Mouse (Mus musculus) hindbrain, embryonic 10.5 days (tissue): ENCODE measurements around the gene Cela3a. TPM values are rescaled to one million over a fixed set of nuclear protein-coding genes. Genes with fewer than 3 reads are reported as not detected.
"Not testable (repeated sequence)": the region's sequence is repeated elsewhere in the genome, so short reads cannot be mapped to it uniquely, and the experiment has no call there.

Experiments used
- DNase-seq: peaks from one replicate; pipeline ENCODE4 v3.0.0-alpha.2; 2017; ENCODE audit warnings: low spot score
- H3K27ac ChIP-seq: fragments of 300-500 bp; sonication (generic); 2 replicates; pipeline ENCODE4 v1.5.1; 2016; ENCODE audit warnings: mild to moderate bottlenecking, moderate library complexity
- H3K27me3 ChIP-seq: fragments of 300-500 bp; sonication (generic); 2 replicates; pipeline ENCODE4 v1.6.1; 2016; ENCODE audit warnings: mild to moderate bottlenecking; ENCODE audit not compliant: poor library complexity, insufficient read depth, severe bottlenecking
- H3K36me3 ChIP-seq: fragments of 300-500 bp; sonication (generic); 2 replicates; pipeline ENCODE4 v1.6.1; 2016; ENCODE audit warnings: mild to moderate bottlenecking, moderate library complexity
- H3K4me1 ChIP-seq: fragments of 300-500 bp; sonication (generic); replicated peaks from 2 replicates; pipeline ENCODE4 v1.6.1; 2016; ENCODE audit warnings: mild to moderate bottlenecking
- H3K4me3 ChIP-seq: fragments of 300-500 bp; sonication (generic); 2 replicates; pipeline ENCODE4 v1.5.1; 2016; ENCODE audit warnings: mild to moderate bottlenecking, moderate library complexity
- H3K9me3 ChIP-seq: fragments of 300-500 bp; sonication (generic); 2 replicates; pipeline ENCODE4 v1.6.1; 2016; ENCODE audit warnings: mild to moderate bottlenecking, moderate library complexity
- WGBS: fragments of 180-500 bp; shearing (Covaris S2); methylation state at CpG from one replicate; pipeline ENCODE4 v1.1.7; 2016; 5-methylcytosine and 5-hydroxymethylcytosine counted together
- polyA plus RNA-seq: library from polyadenylated mRNA; unstranded; fragments of >200 nt; fragmentation: Nextera tagmentation; extraction: Ambion mirVana; gene quantifications from 2 replicates; pipeline ENCODE4 v1.2.1, GENCODE M21; 2016

Gene Cela3a
- polyA plus RNA-seq, 1 experiment from 2014 or later = not detected

DNA sequence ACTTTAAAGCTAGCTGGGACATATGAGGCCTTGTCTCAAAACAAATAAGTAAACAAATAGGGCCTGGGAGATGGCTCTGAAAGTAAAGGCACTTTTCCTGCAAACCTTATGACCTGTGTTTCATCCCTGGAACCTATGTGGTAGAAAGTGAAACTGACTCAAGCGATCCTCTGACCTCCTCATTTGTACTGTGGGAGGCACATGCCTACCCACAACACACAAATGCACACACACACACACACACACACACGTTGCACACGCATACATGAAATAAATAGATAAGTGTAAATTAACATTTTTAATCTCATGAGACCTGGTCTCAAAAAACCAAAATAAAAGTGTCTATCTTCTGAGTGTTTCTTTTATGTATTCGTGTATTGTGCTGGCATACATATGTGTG is 36.3 kb upstream of the Cela3a start:
- H3K27ac ChIP-seq = no peak overlapping the region
- WGBS = 87% methylated on average over 4 of the region's 4 CpGs
- H3K36me3 ChIP-seq = no peaks in the 10 kb centered on the region
- H3K9me3 ChIP-seq = no peaks in the 10 kb centered on the region
- peaks cover 9% of the 10 kb centered on the region for H3K4me1 ChIP-seq
- DNase-seq = no peak
- H3K27me3 ChIP-seq = no peaks in the 10 kb centered on the region
- H3K4me3 ChIP-seq = no peak overlapping the region

DNA sequence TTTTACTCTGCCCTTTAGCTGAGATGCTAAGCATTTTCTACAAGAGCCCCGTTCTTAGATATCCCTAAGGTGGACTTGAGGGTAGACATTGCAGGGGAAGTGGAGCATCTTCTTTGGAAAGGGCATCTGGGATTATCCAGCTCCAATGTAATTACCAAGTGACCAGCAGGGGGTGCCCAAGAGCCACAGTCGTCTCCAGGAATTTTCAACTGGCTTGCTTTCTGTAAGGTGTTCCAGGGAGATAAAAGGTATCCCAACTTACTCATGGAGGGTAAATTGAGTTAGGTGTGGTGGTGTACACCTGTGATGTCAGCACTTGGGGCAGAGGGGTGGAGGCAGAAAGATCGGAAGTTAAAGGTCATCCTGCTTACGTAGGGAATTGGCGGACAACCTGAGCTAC is 34.0 kb upstream of the Cela3a start:
- DNase-seq = peak; percentile 74
- no peaks in the 10 kb centered on the region for H3K27me3 ChIP-seq
- no peak overlapping the region for H3K27ac ChIP-seq
- 26% methylated on average over 5 of the region's 5 CpGs for WGBS
- no peaks in the 10 kb centered on the region for H3K36me3 ChIP-seq
- no peak overlapping the region for H3K4me3 ChIP-seq
- no peaks in the 10 kb centered on the region for H3K9me3 ChIP-seq
- peaks cover 6% of the 10 kb centered on the region for H3K4me1 ChIP-seq

DNA sequence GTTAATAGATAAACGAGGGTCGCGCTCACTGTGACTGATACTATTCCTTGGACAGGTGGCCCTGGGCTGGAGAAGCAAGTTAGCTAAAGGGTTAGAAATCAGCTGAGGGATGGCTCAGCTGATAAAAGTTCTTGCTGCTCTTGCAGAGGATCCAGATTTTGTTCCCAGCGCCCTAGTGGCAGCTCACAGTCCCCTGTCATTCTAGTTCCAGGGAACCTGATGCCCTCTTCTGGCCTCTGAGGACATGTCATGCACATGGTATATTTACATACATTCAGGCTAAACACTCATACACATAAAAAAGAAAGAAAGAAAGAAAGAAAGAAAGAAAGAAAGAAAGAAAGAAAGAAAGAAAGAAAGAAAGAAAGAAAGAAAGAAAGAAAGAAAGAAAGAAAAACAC is 31.7 kb upstream of the Cela3a start:
- no peaks in the 10 kb centered on the region for H3K4me1 ChIP-seq
- no peak overlapping the region for H3K27ac ChIP-seq
- no peaks in the 10 kb centered on the region for H3K36me3 ChIP-seq
- no peak for DNase-seq
- no peaks in the 10 kb centered on the region for H3K9me3 ChIP-seq
- no peaks in the 10 kb centered on the region for H3K27me3 ChIP-seq
- H3K4me3 ChIP-seq = no peak overlapping the region
- WGBS = 81% methylated on average over 4 of the region's 4 CpGs

DNA sequence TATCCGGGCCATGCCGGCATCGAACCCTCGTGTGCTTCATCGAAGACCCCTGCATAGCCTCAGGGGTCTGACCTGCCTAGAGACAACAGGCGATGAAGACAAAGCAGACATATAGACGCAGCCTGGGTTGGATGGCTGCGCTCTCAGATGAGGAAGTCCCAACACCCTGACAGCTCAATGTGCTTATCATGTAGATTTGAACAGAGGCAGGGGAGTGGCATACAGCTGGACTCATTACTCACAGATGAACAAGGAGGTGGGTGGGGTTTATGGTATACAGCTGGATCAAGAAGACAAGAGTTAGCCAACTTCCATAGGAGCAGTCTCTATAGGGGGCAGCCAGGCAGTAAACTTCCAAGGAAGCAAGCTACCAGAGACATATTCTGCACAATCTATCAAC is 29.3 kb upstream of the Cela3a start:
- Histone ChIP-seq H3K27ac (no peak overlapping the region), H3K27me3 (no peaks in the 10 kb centered on the region), H3K4me1 (no peaks in the 10 kb centered on the region), H3K4me3 (no peak overlapping the region), H3K9me3 (no peaks in the 10 kb centered on the region), H3K36me3 (no peaks in the 10 kb centered on the region)
- DNase-seq = no peak
- 89% methylated on average over 8 of the region's 8 CpGs for WGBS

DNA sequence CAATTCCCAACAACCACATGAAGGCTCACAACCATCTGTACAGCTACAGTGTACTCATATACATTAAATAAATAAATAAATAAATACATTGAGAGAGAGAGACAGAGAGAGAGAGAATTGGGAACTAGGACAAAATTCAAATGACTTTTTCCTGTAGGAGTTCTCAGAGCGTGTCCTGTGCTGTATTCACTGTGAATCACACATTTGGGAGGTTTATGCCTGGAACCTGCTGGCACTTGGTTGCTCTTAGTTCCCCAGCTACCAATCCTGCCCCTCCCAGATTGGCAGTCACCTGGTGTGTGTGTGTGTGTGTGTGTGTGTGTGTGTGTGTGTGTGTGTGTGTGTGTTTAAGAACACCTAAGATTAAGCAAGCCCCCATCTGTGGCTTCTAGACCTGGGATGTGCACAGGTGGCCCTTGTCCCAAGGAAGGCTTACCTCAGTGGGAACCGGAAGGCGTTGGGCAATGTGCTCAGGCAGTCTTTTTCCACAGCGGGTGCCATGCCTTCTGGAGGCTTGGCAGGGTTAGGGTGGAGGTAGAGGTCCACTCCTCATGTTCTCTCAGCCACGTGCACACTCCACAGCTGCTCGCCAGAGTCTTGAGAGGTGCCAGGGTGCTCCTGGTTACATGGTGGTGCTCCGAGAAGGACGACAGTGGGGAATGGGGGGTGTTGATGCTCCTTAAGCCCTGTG is 27.5 kb upstream of the Cela3a start:
- DNase-seq = no peak
- Histone ChIP-seq H3K9me3 (no peaks in the 10 kb centered on the region), H3K4me3 (no peak overlapping the region), H3K36me3 (no peaks in the 10 kb centered on the region), H3K4me1 (no peaks in the 10 kb centered on the region), H3K27me3 (no peaks in the 10 kb centered on the region), H3K27ac (no peak overlapping the region)
- WGBS = 89% methylated on average over 8 of the region's 8 CpGs

DNA sequence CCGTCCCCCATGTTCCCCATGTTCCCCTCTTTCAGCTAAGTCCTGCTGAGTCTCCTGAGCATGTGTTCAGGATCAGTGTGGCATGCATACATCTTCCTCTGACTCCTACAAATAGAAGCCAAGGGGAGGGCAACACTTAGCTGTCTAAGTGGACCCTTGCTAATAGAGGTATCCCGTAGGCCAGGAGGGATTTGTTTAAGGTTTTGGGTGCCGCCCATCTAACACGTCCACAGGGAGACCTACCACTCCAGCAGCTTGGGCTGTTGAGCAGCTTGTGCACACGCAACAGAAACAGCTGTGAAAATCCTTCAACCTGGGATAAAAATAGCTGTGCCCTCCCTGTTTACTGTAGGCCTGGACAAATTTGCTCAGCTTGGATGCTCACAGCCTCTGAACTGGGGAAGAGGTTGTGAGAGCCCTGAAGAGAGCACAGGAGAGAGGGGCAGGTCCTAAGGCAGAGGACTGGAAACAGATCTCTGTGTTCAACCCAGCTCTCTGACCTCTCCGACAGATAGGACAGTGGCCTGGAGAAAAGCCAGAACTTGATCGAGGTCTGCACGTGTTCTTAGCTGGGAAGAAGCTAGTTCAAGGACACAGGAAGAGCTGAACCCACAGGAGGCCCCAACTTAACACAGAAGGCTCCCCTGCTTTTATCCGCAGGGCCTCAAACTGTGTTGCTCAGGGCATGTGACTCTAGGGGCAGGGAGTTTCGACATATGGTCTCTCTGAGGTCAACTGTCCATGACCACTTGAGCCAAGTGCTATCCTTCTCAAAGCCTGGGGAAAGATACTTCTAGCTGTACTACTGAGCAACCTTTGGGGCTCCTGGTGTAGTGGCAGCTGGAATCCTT is 23.3 kb upstream of the Cela3a start:
- H3K9me3 ChIP-seq, H3K4me3 ChIP-seq, DNase-seq, H3K27me3 ChIP-seq, H3K36me3 ChIP-seq, H3K4me1 ChIP-seq, H3K27ac ChIP-seq: not testable (repeated sequence)
- WGBS = 83% methylated on average over 10 of the region's 10 CpGs

DNA sequence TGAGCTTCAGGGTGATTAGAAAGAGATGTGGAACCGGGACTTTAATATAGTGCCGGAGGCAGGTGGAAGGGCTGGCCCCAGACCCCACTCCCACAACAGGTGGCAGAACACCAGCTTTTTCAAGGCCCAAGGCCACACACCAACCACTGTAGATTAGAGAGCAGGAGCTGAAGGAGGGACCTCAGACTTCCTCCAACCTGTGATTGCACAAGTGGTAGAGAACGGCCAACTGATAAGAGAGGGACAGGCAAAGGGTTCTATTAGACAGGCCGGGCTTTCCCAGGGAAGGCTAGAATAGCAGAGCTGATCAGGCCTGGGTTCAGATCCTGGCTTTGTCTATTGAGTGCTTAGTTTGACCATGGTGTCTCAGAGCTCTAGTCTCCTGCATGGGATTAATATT is 20.9 kb upstream of the Cela3a start, which contains the start of gene Cela3b:
Gene Cela3b, minus strand, starts transcription at position 39 of the 400 bp plus-strand sequence.
- H3K27ac ChIP-seq = no peak within 1 kb of the TSS
- H3K27me3 ChIP-seq = no peaks in the 10 kb centered on the region
- H3K36me3 ChIP-seq = no peaks in the 10 kb centered on the region
- no peaks in the 10 kb centered on the region for H3K9me3 ChIP-seq
- H3K4me1 ChIP-seq = no peaks in the 10 kb centered on the region
- WGBS = 94% methylated on average over 4 of the region's 4 CpGs
- no peak for DNase-seq
- H3K4me3 ChIP-seq = no peak within 1 kb of the TSS

DNA sequence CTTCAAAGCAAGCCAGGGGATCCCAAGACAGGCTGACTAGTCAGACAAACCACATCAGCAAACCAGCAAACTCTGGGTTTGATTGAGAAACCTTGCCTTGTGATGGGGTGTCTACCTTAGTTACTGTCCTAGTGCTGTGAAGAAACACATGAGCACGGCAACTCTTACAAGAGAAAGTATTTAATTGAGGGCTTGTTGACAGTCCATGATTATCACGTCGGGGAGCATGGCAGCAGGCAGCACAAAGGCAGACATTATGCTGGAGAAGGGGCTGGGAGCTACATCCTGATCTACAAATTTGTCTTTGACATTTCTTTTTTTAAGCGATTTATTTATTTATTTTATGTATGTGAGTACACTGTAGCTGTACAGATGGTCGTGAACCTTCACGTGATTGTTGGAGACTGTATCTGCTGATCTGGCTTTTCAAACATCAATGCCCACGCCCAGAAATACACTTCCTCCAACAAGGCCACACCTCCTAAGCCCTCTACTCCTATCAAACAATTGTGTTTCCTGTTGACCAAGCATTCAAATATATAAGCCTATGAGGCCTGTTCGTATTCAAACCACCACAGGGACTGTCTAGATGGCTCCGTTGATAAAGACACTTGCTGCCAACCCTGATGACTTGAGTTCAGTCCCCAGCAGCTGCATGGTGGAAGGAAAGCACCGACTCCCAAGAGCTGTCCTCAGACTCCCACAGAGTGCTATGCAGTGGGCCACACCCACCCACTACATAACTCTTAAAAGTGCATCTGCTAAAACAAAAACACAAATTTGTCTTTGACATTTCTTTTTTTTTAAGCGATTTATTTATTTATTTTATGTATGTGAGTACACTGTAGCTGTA is 8.3 kb upstream of the Cela3a start:
- H3K36me3 ChIP-seq = no peaks in the 10 kb centered on the region
- H3K4me1 ChIP-seq = peaks cover 8% of the 10 kb centered on the region
- no peak overlapping the region for H3K4me3 ChIP-seq
- no peak for DNase-seq
- H3K27ac ChIP-seq = no peak overlapping the region
- no peaks in the 10 kb centered on the region for H3K27me3 ChIP-seq
- WGBS = 79% methylated on average over 11 of the region's 11 CpGs
- no peaks in the 10 kb centered on the region for H3K9me3 ChIP-seq

DNA sequence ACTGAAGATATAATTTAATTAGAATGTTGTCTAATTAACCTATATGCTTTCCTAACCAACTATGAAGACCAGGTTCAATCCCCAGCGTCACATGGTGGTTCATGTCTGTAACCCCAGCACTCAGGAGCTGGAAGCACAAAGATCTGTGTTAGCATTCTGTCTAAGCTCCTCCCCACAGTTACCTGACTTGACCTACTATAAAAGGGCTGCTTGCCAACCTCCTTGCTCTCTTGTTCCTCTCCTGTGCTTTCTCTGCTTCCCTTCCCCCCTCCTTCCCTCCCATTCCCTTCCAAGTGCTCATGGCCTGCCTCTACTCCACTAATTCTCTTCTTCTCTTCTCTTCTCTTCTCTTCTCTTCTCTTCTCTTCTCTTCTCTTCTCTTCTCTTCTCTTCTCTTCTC is 5.3 kb upstream of the Cela3a start:
- Histone ChIP-seq H3K4me1 (peaks cover 8% of the 10 kb centered on the region), H3K27ac (no peak overlapping the region), H3K4me3 (no peak overlapping the region), H3K36me3 (no peaks in the 10 kb centered on the region), H3K27me3 (no peaks in the 10 kb centered on the region), H3K9me3 (no peaks in the 10 kb centered on the region)
- 61% methylated on average over 1 of the region's 1 CpGs for WGBS
- no peak for DNase-seq

DNA sequence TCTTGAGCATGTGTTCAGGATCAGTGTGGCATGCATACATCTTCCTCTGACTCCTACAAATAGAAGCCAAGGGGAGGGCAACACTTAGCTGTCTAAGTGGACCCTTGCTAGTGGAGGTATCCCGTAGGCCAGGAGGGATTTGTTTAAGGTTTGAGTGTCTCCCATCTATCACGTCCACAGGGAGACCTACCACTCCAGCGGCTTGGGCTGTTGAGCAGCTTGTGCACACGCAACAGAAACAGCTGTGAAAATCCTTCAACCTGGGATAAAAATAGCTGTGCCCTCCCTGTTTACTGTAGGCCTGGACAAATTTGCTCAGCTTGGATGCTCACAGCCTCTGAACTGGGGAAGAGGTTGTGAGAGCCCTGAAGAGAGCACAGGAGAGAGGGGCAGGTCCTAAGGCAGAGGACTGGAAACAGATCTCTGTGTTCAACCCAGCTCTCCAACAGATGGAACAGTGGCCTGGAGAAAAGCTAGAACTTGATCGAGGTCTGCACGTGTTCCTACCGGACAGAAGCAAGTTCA is 2.7 kb upstream of the Cela3a start:
- not testable (repeated sequence) for H3K36me3 ChIP-seq

DNA sequence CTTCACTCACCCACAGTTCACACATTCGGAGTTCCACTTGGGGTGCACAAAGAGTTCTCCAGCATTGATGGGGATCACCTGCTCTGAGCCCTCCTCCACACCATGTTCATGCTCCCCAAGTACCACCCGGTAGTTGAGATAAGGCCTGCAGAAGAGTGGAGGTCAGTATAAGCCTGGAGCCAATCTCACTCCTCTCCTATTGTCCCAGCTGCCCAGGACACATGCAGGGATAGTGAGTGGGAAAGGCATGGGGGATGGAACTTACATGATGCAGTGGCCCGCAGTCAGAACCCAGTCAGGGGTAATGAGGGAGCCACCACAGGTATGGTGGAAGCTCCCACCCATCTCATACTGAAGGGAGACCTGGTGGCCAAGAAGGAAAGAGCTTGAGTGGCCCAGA is 4.0 kb downstream of the Cela3a start:
- no peaks in the 10 kb centered on the region for H3K9me3 ChIP-seq
- no peak overlapping the region for H3K4me3 ChIP-seq
- 88% methylated on average over 3 of the region's 3 CpGs for WGBS
- no peak for DNase-seq
- H3K4me1 ChIP-seq = no peaks in the 10 kb centered on the region
- no peaks in the 10 kb centered on the region for H3K36me3 ChIP-seq
- no peaks in the 10 kb centered on the region for H3K27me3 ChIP-seq
- no peak overlapping the region for H3K27ac ChIP-seq

More for the DNA sequence above, 2.7 kb upstream of the Cela3a start:
- not testable (repeated sequence) for H3K4me1 ChIP-seq, H3K27ac ChIP-seq, H3K4me3 ChIP-seq, H3K9me3 ChIP-seq, DNase-seq, H3K27me3 ChIP-seq
- 84% methylated on average over 7 of the region's 7 CpGs for WGBS

DNA sequence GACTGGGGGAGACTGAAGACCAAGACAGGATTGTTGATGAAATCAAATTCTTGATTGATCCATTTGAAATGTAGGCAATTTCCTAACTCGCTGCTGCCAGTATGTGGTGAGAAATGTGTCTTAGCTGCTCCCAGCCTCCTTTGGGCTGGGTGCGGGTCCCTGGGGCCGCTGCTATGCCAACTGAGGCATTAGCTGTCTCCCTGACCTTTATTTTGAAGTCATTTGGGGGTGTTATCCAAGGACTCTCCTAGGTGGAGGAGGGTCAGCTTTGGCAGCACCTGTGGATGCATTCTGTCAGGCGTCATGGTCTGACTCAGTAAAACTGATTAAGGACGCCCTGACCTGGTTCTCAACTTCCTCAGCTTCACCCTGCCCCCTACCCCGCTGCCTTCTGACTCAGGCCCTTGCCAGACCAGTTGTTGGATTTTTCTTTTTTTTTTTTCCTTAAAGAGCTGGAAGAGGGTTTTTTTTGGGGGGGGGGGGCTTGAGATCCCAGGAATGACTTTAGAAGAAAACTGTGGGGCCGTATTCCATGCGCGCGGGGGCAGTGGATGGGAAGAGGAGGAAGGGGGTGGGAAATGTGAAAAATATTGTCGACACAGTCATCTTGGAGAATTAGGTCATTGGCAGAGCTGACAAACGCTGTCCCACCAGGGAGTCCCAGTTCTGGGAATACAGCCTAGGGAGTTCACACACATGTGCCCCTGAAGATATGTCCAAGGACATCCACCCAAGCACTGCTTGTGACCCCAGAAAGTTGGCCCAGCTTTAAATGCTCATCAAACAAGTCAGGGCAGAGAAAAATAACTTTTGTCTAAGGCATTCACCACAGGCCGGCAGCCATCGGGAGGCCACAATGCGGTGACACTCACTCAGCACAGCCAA is 12.7 kb downstream of the Cela3a start:
- peaks cover 2% of the 10 kb centered on the region; the same call in 1 of the 2 replicates for H3K9me3 ChIP-seq
- WGBS = 81% methylated on average over 15 of the region's 15 CpGs
- DNase-seq = no peak
- H3K4me3 ChIP-seq = no peak overlapping the region
- H3K4me1 ChIP-seq = 0 out of 2 replicates have a peak, but pooled peaks cover 4% of the 10 kb centered on the region
- no peaks in the 10 kb centered on the region for H3K36me3 ChIP-seq
- H3K27me3 ChIP-seq = no peaks in the 10 kb centered on the region
- no peak overlapping the region for H3K27ac ChIP-seq
